Mouse (Mus musculus) heart, postnatal 0 days (tissue): ENCODE results near the gene Mad1l1. TPM values are rescaled to one million over a fixed set of nuclear protein-coding genes. Genes with fewer than 3 reads are reported as not detected.

Source experiments
- ATAC-seq: fragments of 200-750 bp; cut with Nextera tagmentation; 2 replicates; pipeline ENCODE4 v1.8.0; 2017; ENCODE audit warnings: low read depth, moderate number of reproducible peaks, moderate library complexity; ENCODE audit not compliant: insufficient read depth
- DNase-seq: peaks from one replicate; pipeline ENCODE4 v3.0.0-alpha.2; 2016; ENCODE audit warnings: low spot score
- H3K27ac ChIP-seq: fragments of 300-500 bp; sonication (generic); 2 replicates; pipeline ENCODE4 v1.5.1; 2014; ENCODE audit warnings: low read depth, mild to moderate bottlenecking
- H3K27me3 ChIP-seq: fragments of 300-500 bp; sonication (generic); 2 replicates; pipeline ENCODE4 v1.6.1; 2014; ENCODE audit warnings: low read length, mixed read lengths; ENCODE audit not compliant: control insufficient read depth, insufficient read depth
- H3K36me3 ChIP-seq: fragments of 300-500 bp; sonication (generic); replicated peaks from 2 replicates; pipeline ENCODE4 v1.6.1; 2014; ENCODE audit warnings: low read length, mixed read lengths; ENCODE audit not compliant: control insufficient read depth, insufficient read depth
- H3K4me1 ChIP-seq: fragments of 300-500 bp; sonication (generic); 2 replicates; pipeline ENCODE4 v1.6.1; 2014; ENCODE audit warnings: antibody characterized with exemption; ENCODE audit not compliant: control insufficient read depth, insufficient read depth
- H3K4me2 ChIP-seq: fragments of 300-500 bp; sonication (generic); 2 replicates; pipeline ENCODE4 v1.6.1; 2014; ENCODE audit warnings: low read depth, mild to moderate bottlenecking, low read length, moderate library complexity
- H3K4me3 ChIP-seq: fragments of 300-500 bp; sonication (generic); 2 replicates; pipeline ENCODE4 v1.5.1; 2014; ENCODE audit warnings: low read depth, low read length
- H3K9ac ChIP-seq: fragments of 300-500 bp; sonication (generic); replicated peaks from 2 replicates; pipeline ENCODE4 v1.6.1; 2014; ENCODE audit warnings: low read depth, low read length, mixed read lengths
- H3K9me3 ChIP-seq: fragments of 300-500 bp; sonication (generic); replicated peaks from 2 replicates; pipeline ENCODE4 v1.6.1; 2016; ENCODE audit warnings: low read length; ENCODE audit not compliant: control insufficient read depth
- CTCF ChIP-seq: IDR thresholded peaks from 2 replicates; pipeline ENCODE4 v1.5.1; 2016; ENCODE audit warnings: antibody characterized with exemption, control low read depth, low read depth
- EP300 ChIP-seq: IDR thresholded peaks from 2 replicates; pipeline ENCODE4 v1.6.1; 2016; ENCODE audit warnings: antibody characterized with exemption, low read depth
- WGBS: fragments of 180-500 bp; shearing (Covaris S2); extraction: QIAGEN DNeasy Blood & Tissue Kit; methylation state at CpG from one replicate; pipeline ENCODE4 v1.1.7; 2014; 5-methylcytosine and 5-hydroxymethylcytosine counted together
- polyA plus RNA-seq: library from polyadenylated mRNA; unstranded; fragments of >200 nt; fragmentation: Nextera tagmentation; extraction: Ambion mirVana; gene quantifications from 2 replicates; pipeline ENCODE4 v1.2.1, GENCODE M21; 2015
- total RNA-seq: library from RNA; depleted of rRNA; stranded (reverse); fragments of >200 nt; gene quantifications from 2 replicates; pipeline ENCODE4 v1.2.3, GENCODE M21; 2014; ENCODE audit warnings: low replicate concordance

Mad1l1 gene
- total and polyA plus RNA-seq, 2 experiments from 2014 or later = 15.1 to 20.6 TPM

GRCm38 (mm10) chr5:140223070-140224053, 98.0 kb downstream of the Mad1l1 start:
- no peak overlapping the region for H3K4me3 ChIP-seq

GRCm38 (mm10) chr5:140221016-140221650, 100.2 kb downstream of the Mad1l1 start:
- no peaks in the 10 kb centered on the region for H3K9me3 ChIP-seq
- H3K27me3 ChIP-seq = 0 out of 2 replicates have a peak, but pooled peaks cover 1% of the 10 kb centered on the region
- H3K4me2 ChIP-seq = no peak overlapping the region
- H3K4me1 ChIP-seq = peaks cover 29% of the 10 kb centered on the region
- TF ChIP-seq CTCF = no peak
- no peak for TF ChIP-seq EP300
- ATAC-seq (no peak), DNase-seq (no peak)
- H3K4me3 ChIP-seq = no peak overlapping the region
- no peaks in the 10 kb centered on the region for H3K36me3 ChIP-seq
- 63% methylated on average over 3 of the region's 3 CpGs for WGBS
- H3K9ac ChIP-seq = no peak overlapping the region
- no peak overlapping the region for H3K27ac ChIP-seq

More at GRCm38 (mm10) chr5:140223070-140224053, 98.0 kb downstream of the Mad1l1 start:
- Histone ChIP-seq H3K4me1 (peaks cover 9% of the 10 kb centered on the region), H3K9me3 (no peaks in the 10 kb centered on the region), H3K27me3 (no peaks in the 10 kb centered on the region), H3K4me2 (no peak overlapping the region), H3K27ac (no peak overlapping the region), H3K36me3 (no peaks in the 10 kb centered on the region), H3K9ac (no peak overlapping the region)
- no peak for DNase-seq
- WGBS = 93% methylated on average over 20 of the region's 20 CpGs
- no peak for ATAC-seq
- TF ChIP-seq CTCF (no peak), EP300 (no peak)

DNA sequence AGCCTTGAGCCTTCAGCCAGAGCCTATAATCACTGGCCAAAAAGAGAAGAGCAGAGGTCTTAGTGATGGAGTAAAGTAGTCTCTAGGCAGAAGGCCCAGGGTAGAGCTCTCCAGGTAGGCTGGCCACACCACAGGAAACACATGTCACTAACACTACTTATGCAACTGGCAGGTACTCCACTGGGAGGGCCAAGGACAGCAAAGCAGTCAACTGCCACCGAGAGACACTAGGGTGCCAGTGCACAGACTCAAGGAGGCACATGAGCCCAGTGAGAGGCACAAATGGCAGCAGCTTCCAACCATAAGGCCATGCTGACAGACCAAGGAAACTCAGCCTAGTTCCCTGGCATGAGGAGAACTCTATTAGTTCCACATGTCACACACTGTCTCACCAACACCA, 102.1 kb downstream of the Mad1l1 start:
- Histone ChIP-seq H3K36me3 (no peaks in the 10 kb centered on the region), H3K9ac (no peak overlapping the region), H3K4me1 (peaks cover 34% of the 10 kb centered on the region), H3K27me3 (peaks cover 9% of the 10 kb centered on the region; the same call in 1 of the 2 replicates), H3K4me3 (no peak overlapping the region), H3K27ac (no peak overlapping the region), H3K9me3 (no peaks in the 10 kb centered on the region), H3K4me2 (no peak overlapping the region)
- WGBS = 79% methylated on average over 1 of the region's 1 CpGs
- ATAC-seq = no peak
- TF ChIP-seq CTCF (no peak), EP300 (no peak)
- DNase-seq = no peak

DNA sequence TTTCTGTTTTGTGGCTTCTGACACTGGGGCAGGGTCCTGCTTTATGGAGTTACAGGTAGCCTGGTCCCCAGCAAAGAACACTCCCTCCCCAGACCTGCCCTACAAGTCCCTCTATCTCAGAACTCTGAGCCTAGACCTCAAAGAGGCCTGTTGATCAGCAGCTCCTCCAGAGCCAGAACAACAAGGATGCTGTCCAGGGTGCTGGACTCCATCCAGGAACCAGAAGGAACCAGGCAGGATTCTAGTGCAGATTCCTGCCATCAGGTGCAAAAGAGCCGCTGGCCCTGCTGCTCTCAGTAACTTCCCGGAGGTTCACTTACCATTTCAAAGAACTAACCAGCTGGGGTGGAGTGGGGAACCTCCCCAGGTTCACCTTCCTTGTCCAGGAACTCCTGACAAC, 103.5 kb downstream of the Mad1l1 start:
- Histone ChIP-seq H3K4me1 (peaks cover 34% of the 10 kb centered on the region), H3K36me3 (no peaks in the 10 kb centered on the region), H3K27me3 (peaks cover 9% of the 10 kb centered on the region; the same call in 1 of the 2 replicates), H3K4me2 (0 out of 2 replicates have a peak overlapping the region, but pooled peaks have one; percentile 6), H3K4me3 (no peak overlapping the region), H3K9ac (no peak overlapping the region), H3K9me3 (no peaks in the 10 kb centered on the region), H3K27ac (peak overlapping the region; percentile 55; the same call in 1 of the 2 replicates)
- ATAC-seq (no peak), DNase-seq (peak; percentile 43)
- TF ChIP-seq CTCF = no peak
- no peak for TF ChIP-seq EP300
- 35% methylated on average over 2 of the region's 2 CpGs for WGBS

DNA sequence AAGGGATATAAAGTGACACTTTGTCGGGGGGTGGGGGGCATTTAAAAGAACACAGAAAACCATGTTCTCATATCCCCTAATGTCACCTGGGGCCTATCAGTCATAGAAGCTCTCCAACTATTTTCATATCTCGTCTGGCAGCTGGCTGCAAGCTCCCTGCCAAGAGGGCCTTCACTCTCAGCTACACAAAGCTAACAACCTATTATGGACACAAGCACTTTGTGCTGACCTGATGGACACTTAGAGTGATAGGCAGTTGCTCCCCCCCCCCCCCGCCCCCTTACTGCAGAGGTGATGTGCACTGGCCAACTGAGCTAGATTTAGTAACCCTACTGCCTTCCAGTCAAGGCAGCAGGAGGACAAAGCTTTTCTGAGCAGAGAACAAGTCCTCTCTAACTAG, 104.3 kb downstream of the Mad1l1 start:
- TF ChIP-seq CTCF (no peak), EP300 (no peak)
- WGBS = 42% methylated on average over 3 of the region's 3 CpGs
- no peak overlapping the region for H3K9ac ChIP-seq
- ATAC-seq (peak; percentile 70), DNase-seq (peak; percentile 44)
- H3K36me3 ChIP-seq = no peaks in the 10 kb centered on the region
- 0 out of 2 replicates have a peak overlapping the region, but pooled peaks have one; percentile 6 for H3K4me2 ChIP-seq
- peak overlapping the region; percentile 66; the same call in 1 of the 2 replicates for H3K27ac ChIP-seq
- no peak overlapping the region for H3K4me3 ChIP-seq
- no peaks in the 10 kb centered on the region for H3K9me3 ChIP-seq
- H3K4me1 ChIP-seq = peaks cover 34% of the 10 kb centered on the region
- H3K27me3 ChIP-seq = peaks cover 9% of the 10 kb centered on the region; the same call in 1 of the 2 replicates
